Mouse (Mus musculus): ENCODE data around the gene Taf10. TPM values are rescaled to one million over a fixed set of nuclear protein-coding genes. Genes with fewer than 3 reads are reported as not detected.

The Taf10 gene
- 100 to 1,000 TPM; 112 to 120 TPM for total RNA-seq (2021)
- long read RNA-seq, experiment 1, full-length matches to known transcripts, result 41 of 64 reads
- long read RNA-seq, experiment 1, partial matches to known transcripts, result 1 of 64 reads
- long read RNA-seq, experiment 1, other reads (novel, unspliced or antisense), result 22 of 64 reads
- long read RNA-seq, experiment 2, full-length matches to known transcripts, result 48 of 77 reads
- long read RNA-seq, experiment 2, partial matches to known transcripts, result 1 of 77 reads
- long read RNA-seq, experiment 2, other reads (novel, unspliced or antisense), result 28 of 77 reads

DNA sequence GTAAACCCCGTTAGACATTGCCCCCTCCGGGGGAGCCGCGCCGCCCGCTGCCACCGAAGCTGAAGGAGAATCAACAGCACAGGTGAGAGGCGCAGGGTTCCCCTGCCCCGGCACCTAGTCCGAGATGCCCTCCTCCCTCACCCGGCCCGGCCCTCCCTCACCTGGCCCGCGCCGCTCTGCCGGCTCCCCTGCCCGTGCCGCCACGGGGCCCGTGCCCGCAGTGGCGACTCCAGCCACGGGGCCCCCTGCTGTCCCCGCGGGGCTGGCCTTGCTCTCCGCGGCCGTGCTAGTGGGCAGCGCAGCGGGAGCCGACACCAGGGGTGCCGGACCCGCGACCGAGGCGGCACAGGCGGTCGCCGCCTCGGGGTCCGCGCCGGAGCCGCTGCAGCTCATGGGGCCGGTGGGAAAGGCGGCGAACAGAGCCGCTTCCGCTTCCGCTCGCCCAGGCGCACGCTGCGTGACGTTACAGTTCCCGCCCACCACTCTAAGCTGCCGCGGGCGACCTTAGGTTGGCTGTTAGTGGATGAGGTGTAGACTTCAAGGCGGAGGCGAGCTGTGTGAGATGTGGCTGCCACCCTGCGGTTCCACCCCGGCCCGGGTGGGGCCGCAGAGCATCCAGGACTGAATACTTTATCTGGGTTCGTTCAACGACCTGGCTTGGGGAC, at the start of gene Taf10:
Gene Taf10 (minus strand): TSS at position 436 of the 665 bp plus-strand sequence.
- peak within 1 kb of the TSS; percentile 89 for H3K27ac ChIP-seq
- TF ChIP-seq CTCF (conservative IDR thresholded peaks at IDR 0.05), result peak; percentile 66
- H3K4me3 ChIP-seq, result peak within 1 kb of the TSS; percentile 83
- peak; percentile 85 for DNase-seq (ENCODE audit: low spot score in 2 of 2)

DNA sequence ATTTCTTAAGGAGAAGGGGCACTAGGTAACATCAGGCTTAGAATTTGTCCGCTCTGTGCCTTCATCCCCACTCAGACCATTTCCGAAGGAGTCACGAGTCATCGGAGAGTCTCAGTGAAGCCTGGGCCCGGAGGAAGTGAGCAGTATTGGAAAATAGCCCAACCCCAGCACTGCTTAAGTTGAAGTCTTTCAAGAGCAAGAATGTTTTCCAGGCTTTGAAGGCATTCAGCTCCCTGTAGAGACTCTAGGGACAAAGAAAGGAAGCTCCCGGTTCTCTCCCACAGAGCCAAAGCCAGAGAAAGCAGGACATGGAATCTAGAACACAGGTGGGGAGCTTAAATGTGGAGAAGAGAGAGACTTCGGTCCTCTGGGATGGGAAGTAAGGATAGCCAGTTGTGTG, 49.5 kb upstream of the Taf10 start:
- H3K4me3 ChIP-seq, result no peak overlapping the region
- no peak for DNase-seq (ENCODE audit: low spot score in 2 of 2)
- peak overlapping the region; percentile 25; the same call in 1 of the 2 replicates for H3K27ac ChIP-seq
- TF ChIP-seq CTCF (conservative IDR thresholded peaks at IDR 0.05), result no peak

DNA sequence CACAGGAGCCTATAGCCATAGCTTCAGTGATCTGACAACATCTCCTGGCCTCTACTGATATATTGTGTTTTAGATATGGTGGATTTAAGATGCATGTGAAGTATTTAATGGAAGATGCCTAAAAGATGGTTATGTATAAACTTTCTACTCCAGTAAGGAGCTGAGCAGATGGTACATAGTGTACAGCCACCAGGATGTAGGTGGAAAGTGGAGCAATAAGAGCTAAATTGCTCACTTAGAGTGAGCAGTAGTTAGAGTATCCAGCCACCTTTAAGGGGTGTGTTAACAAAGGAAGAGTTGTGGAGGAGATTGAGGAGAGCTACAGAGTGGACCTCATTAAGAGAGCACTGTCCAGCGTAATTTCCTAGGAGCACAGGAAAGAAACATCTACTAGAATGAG, 47.0 kb upstream of the Taf10 start:
- no peak for TF ChIP-seq CTCF (conservative IDR thresholded peaks at IDR 0.05)
- no peak overlapping the region for H3K4me3 ChIP-seq
- no peak for DNase-seq (ENCODE audit: low spot score in 2 of 2)
- H3K27ac ChIP-seq, result no peak overlapping the region

DNA sequence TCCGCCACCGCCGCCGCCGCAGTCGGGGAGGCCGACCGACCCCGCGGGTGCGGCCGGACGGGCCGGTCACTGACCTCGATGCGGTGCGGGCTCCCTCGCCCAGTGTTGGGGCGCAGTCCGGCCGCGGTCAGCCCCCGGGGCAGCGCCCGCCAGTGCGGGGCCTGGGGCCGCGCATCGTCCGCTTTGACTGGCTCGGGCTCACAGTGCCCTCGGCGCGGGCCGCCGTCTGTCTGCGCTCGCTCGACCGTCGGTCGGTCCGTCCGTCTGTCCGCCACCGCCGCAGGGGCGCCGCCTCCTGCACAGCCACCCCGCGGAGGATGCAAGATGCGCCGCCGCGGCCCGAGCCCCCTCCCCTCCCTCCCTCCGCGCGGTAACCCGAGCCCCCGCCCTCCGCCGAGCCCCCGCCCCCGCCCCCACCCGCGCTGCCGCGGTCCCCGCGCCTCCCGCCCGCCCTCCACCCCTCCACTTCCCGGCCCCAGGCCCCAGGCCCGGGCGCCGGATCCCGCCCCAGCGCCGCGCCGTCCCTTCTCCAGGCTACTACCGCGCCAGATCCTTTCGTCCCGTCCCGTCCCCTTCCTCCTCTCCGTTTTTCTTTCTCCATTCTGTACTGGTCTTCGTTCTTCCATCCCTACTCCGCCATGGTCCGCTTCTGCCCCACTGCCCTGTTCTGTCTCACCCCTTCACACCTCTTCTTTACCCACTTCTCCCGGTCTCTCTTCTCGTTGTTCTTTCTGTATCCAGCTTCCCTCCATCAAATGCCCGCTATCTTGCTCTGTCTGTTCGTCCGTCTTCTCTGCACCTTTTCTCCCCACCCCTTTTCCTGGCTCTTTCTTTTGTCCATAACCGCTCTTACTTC, 43.4 kb upstream of the Taf10 start, which contains the start of gene Dchs1:
Gene Dchs1 (minus strand): TSS at position 370 of the 856 bp plus-strand sequence.
- no peak for TF ChIP-seq CTCF (conservative IDR thresholded peaks at IDR 0.05)
- Histone ChIP-seq H3K4me3 (peak within 1 kb of the TSS; percentile 64), H3K27ac (peak within 1 kb of the TSS; percentile 73; the same call in 1 of the 2 replicates)
- DNase-seq (ENCODE audit: low spot score in 2 of 2), result no peak

DNA sequence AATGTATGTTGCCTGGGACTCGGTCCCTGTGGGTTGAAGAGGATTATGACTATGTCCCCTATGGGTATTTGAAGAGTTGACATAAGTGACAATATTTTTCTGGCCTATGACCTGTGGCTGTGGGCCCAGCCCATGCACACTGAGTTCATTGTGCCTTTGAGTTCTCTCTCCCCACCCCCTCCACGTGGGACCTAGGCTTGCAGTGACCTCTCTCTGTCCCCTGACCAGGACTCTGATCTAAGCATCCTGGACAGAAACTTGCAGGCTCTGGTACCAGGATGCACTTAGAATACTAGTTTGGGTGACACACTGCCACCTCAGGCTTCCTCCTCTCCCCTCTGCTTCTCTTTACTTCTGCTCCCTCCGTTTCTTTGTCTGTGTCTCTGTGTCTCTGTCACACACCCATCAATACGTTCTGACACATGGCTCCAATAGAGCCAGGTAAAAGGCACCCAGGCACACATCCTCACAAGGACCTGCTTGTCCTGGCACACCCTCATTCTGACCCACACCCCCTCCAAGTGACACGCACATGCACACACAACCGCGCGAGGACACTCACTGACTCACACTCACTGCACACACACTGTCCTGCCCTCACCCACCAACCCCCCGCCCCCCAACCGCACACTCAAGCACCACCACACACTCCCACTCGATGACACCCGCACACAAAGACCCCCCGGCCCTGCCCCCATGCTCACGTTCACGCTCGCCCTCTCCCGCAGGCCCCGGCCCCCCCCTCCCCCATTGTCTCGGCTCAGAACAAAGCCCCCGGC, 42.5 kb upstream of the Taf10 start:
- no peak for DNase-seq (ENCODE audit: low spot score in 2 of 2)
- TF ChIP-seq CTCF (conservative IDR thresholded peaks at IDR 0.05), result no peak
- Histone ChIP-seq H3K27ac (peak overlapping the region; percentile 73; the same call in 1 of the 2 replicates), H3K4me3 (peak overlapping the region; percentile 64)

DNA sequence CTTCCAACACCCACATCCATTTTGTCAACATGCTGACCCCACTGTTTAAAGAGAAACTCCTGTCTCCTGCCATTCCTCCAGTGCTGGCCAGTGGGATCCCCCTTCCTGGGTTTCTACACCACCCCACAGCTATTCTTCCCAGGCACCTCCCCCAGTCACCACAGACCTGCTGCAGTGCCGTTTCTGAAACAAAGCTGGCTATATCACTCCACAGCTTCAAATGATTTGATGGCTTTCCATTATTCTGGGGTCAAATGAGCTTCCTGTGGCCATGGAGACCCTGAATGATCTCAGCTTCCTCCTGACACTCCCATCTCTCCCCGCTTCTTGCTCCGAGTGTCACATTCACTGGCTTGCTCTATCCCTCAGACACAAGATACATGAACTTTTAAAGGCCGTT, 40.4 kb upstream of the Taf10 start:
- TF ChIP-seq CTCF (conservative IDR thresholded peaks at IDR 0.05), result no peak
- H3K4me3 ChIP-seq, result no peak overlapping the region
- no peak for DNase-seq (ENCODE audit: low spot score in 2 of 2)
- H3K27ac ChIP-seq, result no peak overlapping the region

DNA sequence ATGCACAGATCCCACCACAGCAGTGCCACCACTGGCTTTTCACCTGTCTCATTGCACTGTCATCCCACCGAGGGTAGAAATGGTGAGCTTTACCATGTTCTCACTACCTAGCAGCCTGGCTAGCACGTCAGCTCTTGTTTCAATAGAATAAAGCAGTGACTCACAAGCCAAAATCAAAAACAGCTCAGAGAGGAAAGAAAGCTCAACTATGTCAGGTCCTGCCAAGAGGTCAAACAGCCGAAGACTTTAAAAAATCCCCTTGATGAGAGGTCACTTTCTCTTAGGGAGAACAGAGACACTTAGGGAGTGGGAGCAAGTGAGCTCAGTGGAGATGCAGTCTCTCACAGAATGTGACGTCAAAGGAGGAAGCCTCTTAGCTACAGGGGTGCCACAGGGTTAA, 39.7 kb upstream of the Taf10 start:
- no peak for TF ChIP-seq CTCF (conservative IDR thresholded peaks at IDR 0.05)
- Histone ChIP-seq H3K4me3 (no peak overlapping the region), H3K27ac (no peak overlapping the region)
- DNase-seq (ENCODE audit: low spot score in 2 of 2), result no peak

DNA sequence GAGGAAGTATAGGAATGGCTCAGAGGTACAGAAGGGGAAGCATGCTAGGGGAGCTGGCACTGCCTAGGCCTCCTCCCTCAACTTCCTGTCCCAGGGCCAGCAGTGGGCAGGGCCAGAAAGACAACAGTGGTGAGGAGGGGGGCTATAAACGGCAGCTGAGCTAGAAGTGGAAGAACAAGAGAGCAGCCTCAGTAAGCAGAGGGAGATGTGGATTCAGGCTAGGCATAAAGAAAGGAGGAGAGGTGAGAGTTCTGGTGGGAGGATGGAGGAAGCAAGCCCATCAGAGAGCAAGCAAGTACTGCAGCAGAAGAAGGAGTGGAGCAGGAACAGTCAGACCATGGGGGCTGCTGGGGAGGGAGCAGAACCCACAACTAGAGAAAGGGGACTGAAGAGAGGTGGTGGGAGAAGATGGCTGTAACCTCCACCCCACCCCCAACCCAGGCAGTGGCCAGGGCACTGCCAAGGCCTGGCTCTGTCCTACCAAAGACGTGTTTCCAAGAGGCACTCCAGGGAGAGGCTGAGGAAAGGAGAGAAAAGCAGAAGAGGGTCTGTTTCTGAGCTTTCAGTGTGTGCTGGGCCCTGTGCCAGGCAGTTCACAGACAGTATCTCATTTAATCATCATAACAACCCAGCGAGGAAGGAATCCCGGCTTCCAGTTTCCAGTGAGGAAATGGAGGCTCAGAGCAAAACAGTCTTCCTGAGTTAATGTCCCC, 34.5 kb upstream of the Taf10 start:
- no peak overlapping the region for H3K4me3 ChIP-seq
- peak overlapping the region; percentile 44; the same call in 1 of the 2 replicates for H3K27ac ChIP-seq
- DNase-seq (ENCODE audit: low spot score in 2 of 2), result no peak
- no peak for TF ChIP-seq CTCF (conservative IDR thresholded peaks at IDR 0.05)

DNA sequence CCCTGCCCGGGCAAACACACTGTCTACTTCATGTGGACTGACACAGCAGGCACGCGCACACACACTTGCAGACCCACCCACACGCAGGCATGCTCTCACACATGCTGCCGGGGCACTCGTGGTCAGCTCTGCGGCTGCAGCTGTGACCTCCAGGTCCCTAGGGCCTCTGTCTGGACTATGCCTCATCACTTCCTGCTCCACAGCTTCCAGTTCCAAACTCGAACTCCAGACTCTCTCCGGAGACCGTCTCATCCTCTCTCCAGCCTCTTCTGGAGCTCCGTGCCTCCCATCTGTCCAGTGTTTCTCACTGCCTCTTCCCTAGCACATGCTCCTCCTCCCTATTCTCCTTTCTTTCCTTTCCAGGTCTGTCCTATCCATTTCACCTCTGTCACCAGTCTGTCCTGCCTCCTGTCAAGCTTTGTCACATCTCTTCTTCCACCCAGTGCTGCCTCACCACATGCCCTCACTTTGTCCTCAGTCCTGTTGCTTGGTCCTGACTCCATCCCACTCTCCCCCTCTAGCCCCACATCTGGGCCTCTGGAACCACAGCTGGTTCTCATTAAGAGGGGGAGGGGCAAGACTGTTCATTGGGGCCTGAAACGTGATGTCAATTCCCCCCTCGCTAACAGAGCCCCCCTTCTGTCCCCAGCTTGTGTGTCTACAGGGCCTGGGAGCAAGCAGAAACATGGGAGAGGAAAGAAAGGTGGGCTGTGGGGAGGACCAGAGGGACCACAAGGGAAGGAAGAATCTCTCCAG, 33.8 kb upstream of the Taf10 start:
- H3K27ac ChIP-seq, result peak overlapping the region; percentile 44; the same call in 1 of the 2 replicates
- no peak for DNase-seq (ENCODE audit: low spot score in 2 of 2)
- no peak overlapping the region for H3K4me3 ChIP-seq
- TF ChIP-seq CTCF (conservative IDR thresholded peaks at IDR 0.05), result no peak

DNA sequence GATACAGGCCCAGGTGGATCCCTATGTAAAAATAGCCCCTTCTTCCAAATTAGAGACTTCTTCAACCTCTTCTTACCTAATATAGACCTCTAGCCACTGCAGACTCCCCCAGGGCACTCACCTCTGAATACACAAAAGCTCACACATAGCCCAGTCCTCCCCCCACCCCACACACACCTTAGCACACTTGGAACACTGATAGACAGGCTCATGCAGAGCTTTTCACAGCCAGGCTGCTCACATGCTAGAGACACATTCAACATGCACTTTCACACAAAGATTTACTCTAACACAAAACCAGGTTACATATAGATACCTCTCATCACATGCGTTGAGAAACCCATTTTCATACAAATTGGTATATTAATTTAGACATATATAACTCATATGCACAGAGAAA, 33.2 kb upstream of the Taf10 start:
- no peak for TF ChIP-seq CTCF (conservative IDR thresholded peaks at IDR 0.05)

DNA sequence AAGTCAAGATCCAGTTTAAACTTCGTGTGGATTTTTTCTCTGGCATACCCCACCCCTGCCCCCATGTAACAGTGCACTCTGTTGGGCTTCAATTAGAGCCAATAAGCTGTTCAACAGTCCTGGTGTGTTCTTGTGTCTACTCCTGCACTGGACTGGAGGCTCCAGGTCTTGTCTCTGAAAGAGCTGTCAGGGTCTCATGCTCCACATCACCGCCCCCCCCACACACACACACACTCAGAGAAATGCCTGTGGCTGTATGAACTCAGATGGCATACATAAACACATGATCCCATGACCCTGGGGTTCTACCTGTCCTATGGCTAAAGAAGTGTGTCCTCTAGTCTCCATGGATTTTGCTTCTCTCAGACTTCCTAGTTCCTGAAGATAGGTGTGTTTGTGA, 31.9 kb upstream of the Taf10 start:
- Histone ChIP-seq H3K27ac (no peak overlapping the region), H3K4me3 (no peak overlapping the region)
- TF ChIP-seq CTCF (conservative IDR thresholded peaks at IDR 0.05), result no peak
- no peak for DNase-seq (ENCODE audit: low spot score in 2 of 2)

More for the DNA sequence above, 33.2 kb upstream of the Taf10 start:
- Histone ChIP-seq H3K4me3 (no peak overlapping the region), H3K27ac (no peak overlapping the region)
- DNase-seq (ENCODE audit: low spot score in 2 of 2), result no peak

All from layer of hippocampus, adult 2 months (tissue).